Mouse (Mus musculus) hindbrain, embryonic 11.5 days (tissue): ENCODE measurements around the gene Lrrc27. TPM values are rescaled to one million over a fixed set of nuclear protein-coding genes. Genes with fewer than 3 reads are reported as not detected.

ENCODE experiments used
- ATAC-seq: fragments of 200-750 bp; cut with Nextera tagmentation; 2 replicates; pipeline ENCODE4 v1.8.0; 2017; ENCODE audit warnings: mild to moderate bottlenecking, moderate TSS enrichment, moderate library complexity; ENCODE audit not compliant: low FRiP score
- DNase-seq: peaks from one replicate; pipeline ENCODE4 v3.0.0-alpha.2; 2015; ENCODE audit warnings: low spot score
- H3K27ac ChIP-seq: fragments of 300-500 bp; sonication (generic); 2 replicates; pipeline ENCODE4 v1.5.1; 2014; ENCODE audit warnings: mild to moderate bottlenecking, low read depth, low read length
- H3K27me3 ChIP-seq: fragments of 300-500 bp; sonication (generic); 2 replicates; pipeline ENCODE4 v1.6.1; 2014; ENCODE audit warnings: mild to moderate bottlenecking, low read length, moderate library complexity, mixed read lengths; ENCODE audit not compliant: control insufficient read depth, insufficient read depth
- H3K36me3 ChIP-seq: fragments of 300-500 bp; sonication (generic); 2 replicates; pipeline ENCODE4 v1.6.1; 2014; ENCODE audit warnings: mild to moderate bottlenecking, low read length, moderate library complexity, mixed read lengths; ENCODE audit not compliant: control insufficient read depth, insufficient read depth
- H3K4me1 ChIP-seq: fragments of 300-500 bp; sonication (generic); replicated peaks from 2 replicates; pipeline ENCODE4 v1.6.1; 2014; ENCODE audit warnings: low read length, mixed read lengths; ENCODE audit not compliant: control insufficient read depth, insufficient read depth
- H3K4me2 ChIP-seq: fragments of 300-500 bp; sonication (generic); replicated peaks from 2 replicates; pipeline ENCODE4 v1.6.1; 2014; ENCODE audit warnings: mild to moderate bottlenecking, low read depth, low read length
- H3K4me3 ChIP-seq: fragments of 300-500 bp; sonication (generic); 2 replicates; pipeline ENCODE4 v1.5.1; 2014; ENCODE audit warnings: low read depth, low read length
- H3K9ac ChIP-seq: fragments of 300-500 bp; sonication (generic); 2 replicates; pipeline ENCODE4 v1.6.1; 2014; ENCODE audit warnings: low read depth, low read length
- H3K9me3 ChIP-seq: fragments of 300-500 bp; sonication (generic); 2 replicates; pipeline ENCODE4 v1.6.1; 2016; ENCODE audit warnings: low read length; ENCODE audit not compliant: control insufficient read depth
- WGBS: fragments of 180-500 bp; shearing (Covaris S2); extraction: QIAGEN DNeasy Blood & Tissue Kit; methylation state at CpG from one replicate; pipeline ENCODE4 v1.1.7; 2014; 5-methylcytosine and 5-hydroxymethylcytosine counted together
- polyA plus RNA-seq: library from polyadenylated mRNA; unstranded; fragments of >200 nt; fragmentation: Nextera tagmentation; extraction: Ambion mirVana; gene quantifications from 2 replicates; pipeline ENCODE4 v1.2.1, GENCODE M21; 2014

The Lrrc27 gene
- polyA plus RNA-seq, 1 experiment from 2014 or later, result 6.5 TPM

DNA sequence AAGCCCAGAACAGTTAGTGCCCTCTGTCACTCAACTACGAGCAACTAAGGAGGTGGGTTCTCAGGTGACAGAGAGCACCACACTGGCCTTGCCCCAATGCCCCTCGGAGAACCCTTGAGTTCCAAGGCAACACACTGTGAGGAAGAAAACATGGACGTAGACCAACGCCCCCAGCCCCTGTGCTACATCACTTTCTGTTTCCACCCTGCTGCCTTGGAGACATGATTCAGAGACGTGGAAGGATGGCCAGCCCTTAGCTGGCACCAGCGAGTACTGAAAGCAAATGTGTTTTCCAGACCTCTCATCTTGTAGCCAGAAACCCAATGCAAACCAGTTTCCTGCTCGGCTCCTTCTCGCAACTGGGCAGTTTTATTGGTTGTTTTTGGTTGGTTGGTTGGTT is 26.4 kb upstream of the Lrrc27 start:
- no peak overlapping the region for H3K4me3 ChIP-seq
- peaks cover 22% of the 10 kb centered on the region for H3K27me3 ChIP-seq
- H3K9ac ChIP-seq, result no peak overlapping the region
- no peaks in the 10 kb centered on the region for H3K36me3 ChIP-seq
- H3K4me1 ChIP-seq, result peaks cover 6% of the 10 kb centered on the region
- no peak for ATAC-seq
- no peak overlapping the region for H3K27ac ChIP-seq
- 67% methylated on average over 8 of the region's 8 CpGs for WGBS
- no peak overlapping the region for H3K4me2 ChIP-seq
- no peaks in the 10 kb centered on the region for H3K9me3 ChIP-seq
- DNase-seq, result no peak

DNA sequence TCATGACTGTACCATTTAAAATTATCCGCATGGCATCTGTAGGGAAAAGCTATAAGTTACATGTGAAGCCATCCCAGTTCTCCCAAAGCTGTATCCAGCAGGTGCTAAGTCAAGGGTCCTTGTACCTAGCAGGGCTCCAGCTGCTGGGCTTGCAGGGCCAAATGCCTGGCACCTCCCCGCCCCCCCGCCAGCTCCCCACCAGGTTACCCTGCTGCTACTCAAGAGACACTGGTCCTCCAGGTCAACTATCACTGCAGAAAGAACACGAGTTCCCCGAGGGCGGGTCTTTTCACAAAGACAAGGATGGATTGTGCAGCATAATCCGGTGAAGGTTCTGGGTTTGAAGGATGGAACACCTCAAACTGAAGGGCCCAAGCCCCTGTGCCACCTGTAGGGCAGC is 25.5 kb upstream of the Lrrc27 start:
- H3K36me3 ChIP-seq, result no peaks in the 10 kb centered on the region
- H3K9ac ChIP-seq, result no peak overlapping the region
- DNase-seq, result no peak
- no peak for ATAC-seq
- peaks cover 6% of the 10 kb centered on the region for H3K4me1 ChIP-seq
- no peak overlapping the region for H3K27ac ChIP-seq
- peak overlapping the region; percentile 60 for H3K4me3 ChIP-seq
- peaks cover 22% of the 10 kb centered on the region for H3K27me3 ChIP-seq
- WGBS, result 29% methylated on average over 7 of the region's 7 CpGs
- H3K4me2 ChIP-seq, result peak overlapping the region; percentile 97
- no peaks in the 10 kb centered on the region for H3K9me3 ChIP-seq

- no peaks in the 10 kb centered on the region for H3K36me3 ChIP-seq
- peak overlapping the region; percentile 60 for H3K4me3 ChIP-seq
- peaks cover 22% of the 10 kb centered on the region for H3K27me3 ChIP-seq
- peak overlapping the region; percentile 97 for H3K4me2 ChIP-seq
- peak; percentile 92 for DNase-seq
- peak overlapping the region; percentile 64 for H3K9ac ChIP-seq
- no peak overlapping the region for H3K27ac ChIP-seq
- under 1% methylated on average over 78 of the region's 94 CpGs for WGBS
- ATAC-seq, result peak; percentile 98
- H3K9me3 ChIP-seq, result no peaks in the 10 kb centered on the region
- peaks cover 6% of the 10 kb centered on the region for H3K4me1 ChIP-seq
Measured at GRCm38 (mm10) chr7:139187771-139188633, 24.8 kb upstream of the Lrrc27 start.

DNA sequence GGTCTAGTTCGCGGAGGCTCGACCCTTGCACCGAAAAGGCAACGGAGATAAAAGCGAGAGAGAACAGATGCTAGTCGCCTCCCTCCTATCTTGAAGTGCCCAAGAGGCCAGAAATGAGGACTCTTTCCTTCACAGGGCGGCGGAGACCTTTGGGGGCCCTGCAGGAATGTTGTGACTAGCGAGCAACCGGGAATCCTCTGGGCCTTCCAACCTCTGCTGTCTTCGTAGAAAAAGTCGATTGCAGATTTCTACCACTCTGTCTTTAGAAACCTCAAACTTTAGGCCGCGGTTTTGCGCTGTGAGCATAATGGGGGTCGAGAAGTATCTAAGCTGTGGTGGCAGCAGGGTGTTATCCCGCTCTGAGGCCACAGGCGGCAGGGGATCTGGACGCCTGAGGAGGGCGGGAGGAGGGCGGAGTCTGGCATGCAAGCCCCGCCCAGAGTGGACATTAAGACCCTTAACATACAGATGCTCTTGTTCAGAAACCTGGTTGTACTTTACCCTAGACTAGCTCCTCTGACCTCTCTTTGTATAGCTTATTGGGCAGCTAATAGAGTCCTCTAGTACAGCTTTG is 24.1 kb upstream of the Lrrc27 start:
- Histone ChIP-seq H3K9me3 (no peaks in the 10 kb centered on the region), H3K27ac (no peak overlapping the region), H3K9ac (peak overlapping the region; percentile 20; the same call in 1 of the 2 replicates), H3K4me3 (peak overlapping the region; percentile 60), H3K36me3 (no peaks in the 10 kb centered on the region), H3K4me2 (peak overlapping the region; percentile 97), H3K27me3 (peaks cover 22% of the 10 kb centered on the region), H3K4me1 (peaks cover 6% of the 10 kb centered on the region)
- ATAC-seq (peak; percentile 84), DNase-seq (peak; percentile 73)
- 2% methylated on average over 23 of the region's 23 CpGs for WGBS

DNA sequence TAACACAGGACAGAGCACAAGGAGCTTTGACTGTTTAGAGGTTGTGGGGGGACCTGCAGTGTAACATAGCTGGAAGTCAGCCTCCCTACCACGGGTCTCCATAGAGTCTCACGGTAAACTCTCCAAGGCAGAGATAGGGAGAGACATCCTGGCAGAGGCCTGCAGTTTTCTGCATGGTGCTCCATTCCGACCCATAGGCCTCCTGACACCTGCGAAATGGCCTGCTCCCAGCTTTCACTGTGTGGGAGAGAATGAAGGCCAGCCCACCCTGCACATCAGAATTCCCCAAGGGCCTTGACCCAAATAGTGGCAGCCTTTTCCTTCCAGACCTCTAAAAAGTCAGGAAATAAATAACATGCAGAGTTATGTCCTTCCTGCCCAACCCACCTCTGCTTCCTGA is 22.2 kb upstream of the Lrrc27 start:
- no peak overlapping the region for H3K4me2 ChIP-seq
- no peak overlapping the region for H3K9ac ChIP-seq
- 93% methylated on average over 4 of the region's 4 CpGs for WGBS
- no peak overlapping the region for H3K27ac ChIP-seq
- H3K4me1 ChIP-seq, result peaks cover 6% of the 10 kb centered on the region
- no peaks in the 10 kb centered on the region for H3K9me3 ChIP-seq
- H3K4me3 ChIP-seq, result no peak overlapping the region
- peaks cover 22% of the 10 kb centered on the region for H3K27me3 ChIP-seq
- H3K36me3 ChIP-seq, result no peaks in the 10 kb centered on the region
- no peak for DNase-seq
- no peak for ATAC-seq

GRCm38 (mm10) chr7:139191619-139192018 is 21.2 kb upstream of the Lrrc27 start:
- H3K36me3 ChIP-seq, result no peaks in the 10 kb centered on the region
- DNase-seq (no peak), ATAC-seq (no peak)
- peaks cover 6% of the 10 kb centered on the region for H3K4me1 ChIP-seq
- peaks cover 15% of the 10 kb centered on the region for H3K27me3 ChIP-seq
- no peak overlapping the region for H3K4me2 ChIP-seq
- no peak overlapping the region for H3K9ac ChIP-seq
- no peaks in the 10 kb centered on the region for H3K9me3 ChIP-seq
- WGBS, result 68% methylated on average over 6 of the region's 6 CpGs
- H3K27ac ChIP-seq, result no peak overlapping the region
- H3K4me3 ChIP-seq, result no peak overlapping the region

DNA sequence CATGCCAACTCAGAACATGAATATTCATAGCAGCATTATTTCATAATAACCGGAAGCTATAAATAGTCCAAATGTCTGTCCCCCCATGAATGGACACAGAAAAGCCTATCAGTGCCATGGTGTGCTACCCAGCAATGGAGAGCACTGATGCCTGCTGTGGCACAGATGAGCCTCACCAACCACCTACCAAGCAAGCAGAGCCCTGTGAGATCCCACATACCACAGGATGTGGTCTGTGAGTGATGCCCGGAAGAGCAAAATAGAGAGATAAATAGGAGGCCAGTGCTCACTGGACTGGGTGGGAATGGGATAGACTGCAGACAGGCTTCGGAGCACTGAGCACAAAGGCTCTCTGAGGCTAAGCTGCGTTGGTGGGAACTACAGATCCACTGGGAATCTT is 15.8 kb upstream of the Lrrc27 start:
- H3K4me1 ChIP-seq, result no peaks in the 10 kb centered on the region
- no peak overlapping the region for H3K9ac ChIP-seq
- no peak for ATAC-seq
- DNase-seq, result no peak
- no peaks in the 10 kb centered on the region for H3K9me3 ChIP-seq
- no peak overlapping the region for H3K4me2 ChIP-seq
- H3K36me3 ChIP-seq, result no peaks in the 10 kb centered on the region
- no peak overlapping the region for H3K27ac ChIP-seq
- H3K27me3 ChIP-seq, result no peaks in the 10 kb centered on the region
- 79% methylated on average over 4 of the region's 4 CpGs for WGBS
- H3K4me3 ChIP-seq, result no peak overlapping the region

DNA sequence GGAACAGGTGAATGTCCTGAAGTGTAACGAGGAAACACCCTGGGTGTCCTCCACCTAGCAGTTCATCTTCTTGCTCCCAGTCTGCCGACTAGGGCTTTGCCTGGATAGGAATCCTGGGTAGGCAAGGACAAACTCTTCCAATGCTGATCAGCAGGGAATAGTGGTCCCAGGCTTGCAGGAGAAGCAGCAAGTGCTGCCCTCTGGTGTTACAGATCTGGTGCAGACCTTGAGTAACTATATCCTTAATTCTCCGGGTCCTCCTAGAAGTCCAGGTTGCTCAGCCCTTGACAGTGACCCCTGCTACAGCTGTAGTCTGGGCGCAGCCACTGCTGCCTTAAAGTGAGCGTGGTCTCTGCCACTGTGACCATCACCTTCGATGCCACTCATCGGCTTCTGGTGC is 12.7 kb upstream of the Lrrc27 start:
- 36% methylated on average over 7 of the region's 7 CpGs for WGBS
- Histone ChIP-seq H3K9me3 (no peaks in the 10 kb centered on the region), H3K27ac (no peak overlapping the region), H3K36me3 (no peaks in the 10 kb centered on the region), H3K4me2 (no peak overlapping the region), H3K4me3 (no peak overlapping the region), H3K9ac (no peak overlapping the region), H3K27me3 (no peaks in the 10 kb centered on the region), H3K4me1 (no peaks in the 10 kb centered on the region)
- DNase-seq, result peak; percentile 80
- no peak for ATAC-seq

DNA sequence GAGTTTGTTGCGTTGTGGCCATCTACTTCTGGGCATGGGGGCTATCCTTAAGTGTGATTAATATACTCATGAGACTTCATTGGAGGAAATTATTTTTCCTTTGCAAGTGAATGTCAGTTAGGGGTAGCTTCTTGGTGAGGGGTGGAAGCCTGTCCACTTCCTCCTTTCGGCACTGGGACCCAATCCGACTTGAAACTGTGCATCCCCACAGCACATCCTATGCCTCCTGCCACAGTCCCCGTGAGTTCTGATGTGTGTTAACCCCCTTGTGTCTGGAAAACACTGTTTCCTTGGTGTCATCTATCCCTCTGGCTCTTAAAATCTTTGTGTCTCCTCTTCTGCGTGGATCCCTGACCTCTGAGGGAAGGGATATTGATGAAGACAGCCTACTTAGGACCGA is 11.6 kb upstream of the Lrrc27 start:
- ATAC-seq (no peak), DNase-seq (no peak)
- no peaks in the 10 kb centered on the region for H3K4me1 ChIP-seq
- H3K36me3 ChIP-seq, result no peaks in the 10 kb centered on the region
- H3K9ac ChIP-seq, result no peak overlapping the region
- H3K27me3 ChIP-seq, result no peaks in the 10 kb centered on the region
- no peaks in the 10 kb centered on the region for H3K9me3 ChIP-seq
- no peak overlapping the region for H3K4me3 ChIP-seq
- 61% methylated on average over 6 of the region's 6 CpGs for WGBS
- H3K4me2 ChIP-seq, result no peak overlapping the region
- H3K27ac ChIP-seq, result no peak overlapping the region
